In the genomic region with DNA sequence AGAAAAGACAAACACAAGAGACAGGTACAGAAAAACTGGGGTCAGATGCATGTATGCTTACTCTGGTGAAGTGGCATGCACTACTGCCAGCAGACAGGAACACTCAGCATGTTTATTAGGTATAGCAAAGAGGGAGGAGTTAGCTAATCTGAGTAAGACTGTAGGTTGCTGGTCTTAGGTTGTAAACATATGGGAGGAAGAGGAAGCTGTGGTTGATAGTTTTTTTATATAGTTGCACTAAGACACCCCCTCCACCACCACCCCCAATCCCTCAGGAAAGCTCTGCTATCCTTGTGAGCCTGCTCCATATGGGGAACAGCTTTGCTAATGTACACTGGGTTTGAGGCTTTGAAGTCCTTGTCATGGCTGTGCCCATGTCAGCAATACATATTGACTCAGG, we compare ENCODE assay signal across 21 mouse cellular contexts. TPM values are rescaled to one million over a fixed set of nuclear protein-coding genes. Genes with fewer than 3 reads are reported as not detected.
A peak's percentile ranks its signal among the peaks of the same experiment; 100 is the strongest.
DNase-seq lines count a peak whose midpoint lies in the region; ATAC-seq and TF ChIP-seq lines count a peak whose summit lies in the region.
"Had no signal": no experiment of that assay in that cellular context is flagged by ENCODE, and none has a peak within 500 bp of the region (broad histone marks: within the 10 kb centered on the region; RNA-seq: fewer than 3 reads in every experiment).

No protein-coding gene starts in this region.

- TF ChIP-seq EP300 in liver, embryonic 14.5 days (IDR thresholded peaks at IDR 0.05; ENCODE audit: low read depth) = no peak

- no peak for TF ChIP-seq CTCF in liver, embryonic 14.5 days (IDR thresholded peaks at IDR 0.05; ENCODE audit: low read depth)

- no peak for DNase-seq in liver, embryonic 14.5 days (ENCODE audit: low read depth in 3 of 3, low spot score in 3 of 3)
- DNase-seq in ovary, postnatal 14 days (ENCODE audit: low spot score) = no peak
- DNase-seq in urinary bladder, postnatal 10 days (ENCODE audit: low spot score) = no peak
- DNase-seq in Muller cell, postnatal 12 days (ENCODE audit: inconsistent ontology term) = no peak
- DNase-seq: adrenal gland, adult 2 months; adrenal gland, postnatal 25 days; cerebellum, adult 18-20 months; cerebellum, adult 9-11 months; cerebellum, postnatal 36 days; gastrocnemius, postnatal 36 days had no signal

- 0 out of 2 replicates have a peak, but pooled peaks have one; percentile 23 for ATAC-seq in liver, embryonic 14.5 days (ENCODE audit: insufficient read depth)
- no peak for ATAC-seq in liver, embryonic 12.5 days
- 0 out of 2 replicates have a peak, but pooled peaks have one; percentile 47 for ATAC-seq in common myeloid progenitor, adult 5-6 weeks (replicated peaks; ENCODE audit: low read depth, poor library complexity, severe bottlenecking)
- ATAC-seq in inflammation-experienced regulatory T-cells, adult 6 months = peak; percentile 52
- ATAC-seq: forebrain, embryonic 15.5 days; Patski had no signal

- H3K27me3 ChIP-seq in liver, embryonic 14.5 days (ENCODE audit: control insufficient read depth, insufficient read depth, low read length) = no peaks in the 10 kb centered on the region
- H3K27me3 ChIP-seq in liver, embryonic 12.5 days (replicated peaks) = no peaks in the 10 kb centered on the region
- H3K27me3 ChIP-seq: forebrain, embryonic 15.5 days; heart, embryonic 12.5 days; hindbrain, embryonic 15.5 days; Patski had no signal

- peaks cover 11% of the 10 kb centered on the region for H3K36me3 ChIP-seq in liver, embryonic 14.5 days (replicated peaks; ENCODE audit: control insufficient read depth, insufficient read depth, low read depth)
- peaks cover 70% of the 10 kb centered on the region for H3K36me3 ChIP-seq in liver, embryonic 12.5 days

- H3K27ac ChIP-seq in liver, embryonic 14.5 days = no peak overlapping the region
- H3K27ac ChIP-seq in liver, embryonic 12.5 days = no peak overlapping the region
- H3K27ac ChIP-seq: embryonic facial prominence, embryonic 10.5 days; forebrain, embryonic 10.5 days; forebrain, embryonic 15.5 days; hindbrain, embryonic 10.5 days; hindbrain, embryonic 15.5 days had no signal

- no peak overlapping the region for H3K4me2 ChIP-seq in liver, embryonic 14.5 days (ENCODE audit: low read depth)
- H3K4me2 ChIP-seq in liver, embryonic 12.5 days = no peak overlapping the region
- H3K4me2 ChIP-seq: forebrain, embryonic 15.5 days; heart, embryonic 12.5 days; hindbrain, embryonic 15.5 days had no signal

- no peak overlapping the region for H3K9ac ChIP-seq in liver, embryonic 14.5 days (replicated peaks)
- H3K9ac ChIP-seq in liver, embryonic 12.5 days = no peak overlapping the region
- H3K9ac ChIP-seq: forebrain, embryonic 15.5 days; heart, embryonic 12.5 days; hindbrain, embryonic 15.5 days had no signal

- no peaks in the 10 kb centered on the region for H3K4me1 ChIP-seq in liver, embryonic 14.5 days (replicated peaks; ENCODE audit: control insufficient read depth in 2 of 2, insufficient read depth in 2 of 2, low read length in 1 of 2)
- H3K4me1 ChIP-seq in liver, embryonic 12.5 days = peaks cover 3% of the 10 kb centered on the region; the same call in 1 of the 2 replicates
- H3K4me1 ChIP-seq: embryonic facial prominence, embryonic 10.5 days; forebrain, embryonic 10.5 days; forebrain, embryonic 15.5 days; heart, embryonic 12.5 days; hindbrain, embryonic 10.5 days; hindbrain, embryonic 15.5 days had no signal

- no peaks in the 10 kb centered on the region for H3K9me3 ChIP-seq in liver, embryonic 14.5 days (ENCODE audit: control insufficient read depth, low read length)
- H3K9me3 ChIP-seq in liver, embryonic 12.5 days (replicated peaks) = no peaks in the 10 kb centered on the region
- H3K9me3 ChIP-seq: embryonic facial prominence, embryonic 10.5 days; forebrain, embryonic 10.5 days; forebrain, embryonic 15.5 days; heart, embryonic 12.5 days; hindbrain, embryonic 10.5 days; hindbrain, embryonic 15.5 days had no signal

- H3K4me3 ChIP-seq in liver, embryonic 14.5 days (ENCODE audit: insufficient read depth in 1 of 2, low read depth in 2 of 2, low read length in 2 of 2) = no peak overlapping the region
- H3K4me3 ChIP-seq in liver, embryonic 12.5 days = no peak overlapping the region
- H3K4me3 ChIP-seq: embryonic facial prominence, embryonic 10.5 days; erythroblast, embryonic 14.5 days; forebrain, embryonic 10.5 days; forebrain, embryonic 15.5 days; heart, embryonic 12.5 days; hindbrain, embryonic 10.5 days; hindbrain, embryonic 15.5 days had no signal

RNA-seq across cellular contexts. Expression of a gene that starts 10.3 kb away (rescaled TPM):
- polyA plus RNA-seq in liver, embryonic 14.5 days (2012; rRNA removed) = 3.6 and 3.9 TPM in 2 replicates
- polyA plus RNA-seq in liver, embryonic 14.5 days (2014; fragmentation: Nextera tagmentation; extraction: Ambion mirVana) = 4.8 and 5.2 TPM in 2 replicates
- polyA plus RNA-seq in liver, embryonic 12.5 days (2016; fragmentation: Nextera tagmentation; extraction: Ambion mirVana) = 5.4 and 5.8 TPM in 2 replicates
- total RNA-seq in common myeloid progenitor, adult 5-6 weeks (2017) = 27.5 and 29.1 TPM in 2 replicates
- 10 to 100 TPM in 2 of 3 experiments, 1 to 10 TPM in 1; 9.8 to 19.2 (median 14.1) TPM for polyA plus RNA-seq in inflammation-experienced regulatory T-cells, adult 6 months (2017; shearing (Covaris generic))

RNA-seq across cellular contexts. Expression of a gene that starts 10.7 kb away (rescaled TPM):
- 3.2 and 6.0 TPM in 2 replicates for polyA plus RNA-seq in liver, embryonic 14.5 days (2012; rRNA removed)
- 18.2 and 22.2 TPM in 2 replicates for polyA plus RNA-seq in liver, embryonic 14.5 days (2014; fragmentation: Nextera tagmentation; extraction: Ambion mirVana)
- polyA plus RNA-seq in liver, embryonic 12.5 days (2016; fragmentation: Nextera tagmentation; extraction: Ambion mirVana) = 32.7 and 38.8 TPM in 2 replicates
- 174 and 222 TPM in 2 replicates for total RNA-seq in common myeloid progenitor, adult 5-6 weeks (2017)
- polyA plus RNA-seq in inflammation-experienced regulatory T-cells, adult 6 months (2017; shearing (Covaris generic)) = 10 to 100 TPM; 21.3 to 27.3 (median 26.5) TPM
